Mouse (Mus musculus) T-cell, adult 2 months (primary cell): ENCODE data around the gene Kcnj12.
A peak's percentile ranks its signal among the peaks of the same experiment; 100 is the strongest.

Experiments used
- DNase-seq: peaks from one replicate; pipeline ENCODE4 v3.0.0; 2022; ENCODE audit warnings: low spot score

The Kcnj12 gene

GRCm38 (mm10) chr11:61059691-61060457 lies 37.5 kb downstream of the Kcnj12 start:
- DNase-seq = no peak

GRCm38 (mm10) chr11:61060634-61061033 lies 38.3 kb downstream of the Kcnj12 start:
- no peak for DNase-seq

GRCm38 (mm10) chr11:61062548-61063461 lies 40.4 kb downstream of the Kcnj12 start:
- no peak for DNase-seq

GRCm38 (mm10) chr11:61063503-61063902 lies 41.1 kb downstream of the Kcnj12 start:
- no peak for DNase-seq

GRCm38 (mm10) chr11:61065620-61066019 lies 43.3 kb downstream of the Kcnj12 start:
- DNase-seq = no peak

GRCm38 (mm10) chr11:61067133-61067835 lies 44.9 kb downstream of the Kcnj12 start:
- no peak for DNase-seq

- no peak for DNase-seq
Observed at GRCm38 (mm10) chr11:61068866-61069265, 46.5 kb downstream of the Kcnj12 start.

GRCm38 (mm10) chr11:61069645-61070044 lies 47.3 kb downstream of the Kcnj12 start:
- DNase-seq = no peak

GRCm38 (mm10) chr11:61074646-61075317 lies 52.4 kb downstream of the Kcnj12 start:
- no peak for DNase-seq

- DNase-seq = no peak
Observed at GRCm38 (mm10) chr11:61075361-61076326, 53.3 kb downstream of the Kcnj12 start.

- DNase-seq = no peak
Observed at GRCm38 (mm10) chr11:61081624-61082023, 59.3 kb downstream of the Kcnj12 start.

GRCm38 (mm10) chr11:61090195-61090594 lies 67.8 kb downstream of the Kcnj12 start:
- no peak for DNase-seq

- DNase-seq = no peak
Observed at GRCm38 (mm10) chr11:61091192-61091591, 68.8 kb downstream of the Kcnj12 start.

GRCm38 (mm10) chr11:61091642-61092262 lies 69.4 kb downstream of the Kcnj12 start:
- peak; percentile 27 for DNase-seq

- DNase-seq = no peak
Observed at GRCm38 (mm10) chr11:61098046-61098445, 75.7 kb downstream of the Kcnj12 start.

GRCm38 (mm10) chr11:61102397-61103339 lies 80.3 kb downstream of the Kcnj12 start:
- no peak for DNase-seq

- peak; percentile 54 for DNase-seq
Observed at GRCm38 (mm10) chr11:61104241-61104901, 82.0 kb downstream of the Kcnj12 start.

- no peak for DNase-seq
Observed at GRCm38 (mm10) chr11:61108911-61109361, 86.6 kb downstream of the Kcnj12 start.
